Mouse (Mus musculus): ENCODE results near the gene Rfx7. TPM values are rescaled to one million over a fixed set of nuclear protein-coding genes. Genes with fewer than 3 reads are reported as not detected.
A peak's percentile ranks its signal among the peaks of the same experiment; 100 is the strongest.

Rfx7 gene
- 15.0 and 15.4 TPM in 2 replicates for polyA plus RNA-seq (2015; fragmentation: Nextera tagmentation; extraction: Ambion mirVana)

- Histone ChIP-seq H3K4me2 (peak within 1 kb of the TSS; percentile 69), H3K36me3 (no peaks in the 10 kb centered on the region), H3K9me3 (no peaks in the 10 kb centered on the region), H3K27me3 (no peaks in the 10 kb centered on the region), H3K4me3 (peak within 1 kb of the TSS; percentile 90), H3K9ac (peak within 1 kb of the TSS; percentile 92), H3K27ac (replicated peaks) (peak within 1 kb of the TSS; percentile 100), H3K4me1 (replicated peaks) (peaks cover 19% of the 10 kb centered on the region)
- ATAC-seq (ENCODE audit: low FRiP score, low read depth) = peak; percentile 89
- WGBS = 2% methylated on average over 28 of the region's 63 CpGs
These were observed at the start of gene Rfx7 for GRCm38 (mm10) chr9:72531996-72532380. Gene Rfx7 (plus strand): TSS chr9:72532240.

GRCm38 (mm10) chr9:72488523-72488922 is 43.5 kb upstream of the Rfx7 start:
- ATAC-seq (ENCODE audit: low FRiP score, low read depth) = no peak
- no peak overlapping the region for H3K4me3 ChIP-seq
- H3K4me1 ChIP-seq (replicated peaks) = peaks cover 9% of the 10 kb centered on the region
- H3K9me3 ChIP-seq = no peaks in the 10 kb centered on the region
- no peak overlapping the region for H3K4me2 ChIP-seq
- H3K36me3 ChIP-seq = no peaks in the 10 kb centered on the region
- H3K27ac ChIP-seq (replicated peaks) = no peak overlapping the region
- H3K9ac ChIP-seq = no peak overlapping the region
- no peaks in the 10 kb centered on the region for H3K27me3 ChIP-seq

GRCm38 (mm10) chr9:72489131-72489530 is 42.9 kb upstream of the Rfx7 start:
- H3K4me1 ChIP-seq (replicated peaks) = peaks cover 9% of the 10 kb centered on the region
- no peak overlapping the region for H3K4me3 ChIP-seq
- ATAC-seq (ENCODE audit: low FRiP score, low read depth) = no peak
- H3K27ac ChIP-seq (replicated peaks) = no peak overlapping the region
- H3K9me3 ChIP-seq = no peaks in the 10 kb centered on the region
- no peak overlapping the region for H3K9ac ChIP-seq
- no peaks in the 10 kb centered on the region for H3K27me3 ChIP-seq
- no peaks in the 10 kb centered on the region for H3K36me3 ChIP-seq
- no peak overlapping the region for H3K4me2 ChIP-seq
- 96% methylated on average over 5 of the region's 5 CpGs for WGBS

GRCm38 (mm10) chr9:72491559-72492193 is 40.4 kb upstream of the Rfx7 start:
- Histone ChIP-seq H3K9ac (peak overlapping the region; percentile 60), H3K27me3 (no peaks in the 10 kb centered on the region), H3K36me3 (no peaks in the 10 kb centered on the region), H3K4me1 (replicated peaks) (peaks cover 9% of the 10 kb centered on the region), H3K27ac (replicated peaks) (peak overlapping the region; percentile 88), H3K4me2 (peak overlapping the region; percentile 81), H3K9me3 (no peaks in the 10 kb centered on the region), H3K4me3 (peak overlapping the region; percentile 70)
- peak; percentile 96 for ATAC-seq (ENCODE audit: low FRiP score, low read depth)
- under 1% methylated on average over 32 of the region's 32 CpGs for WGBS

- Histone ChIP-seq H3K9ac (peak within 1 kb of the TSS; percentile 60), H3K27ac (replicated peaks) (peak within 1 kb of the TSS; percentile 88), H3K27me3 (no peaks in the 10 kb centered on the region), H3K9me3 (no peaks in the 10 kb centered on the region), H3K36me3 (no peaks in the 10 kb centered on the region), H3K4me2 (peak within 1 kb of the TSS; percentile 81), H3K4me1 (replicated peaks) (peaks cover 9% of the 10 kb centered on the region), H3K4me3 (peak within 1 kb of the TSS; percentile 70)
- ATAC-seq (ENCODE audit: low FRiP score, low read depth) = peak; percentile 19; the same call in 1 of the 2 replicates
- 5% methylated on average over 6 of the region's 6 CpGs for WGBS
These were observed 39.9 kb upstream of the Rfx7 start, which contains the start of gene Tex9 for GRCm38 (mm10) chr9:72492194-72492565. Gene Tex9 (minus strand): TSS chr9:72492212.

GRCm38 (mm10) chr9:72493465-72493864 is 38.6 kb upstream of the Rfx7 start:
- no peak for ATAC-seq (ENCODE audit: low FRiP score, low read depth)
- H3K27me3 ChIP-seq = no peaks in the 10 kb centered on the region
- H3K36me3 ChIP-seq = no peaks in the 10 kb centered on the region
- peaks cover 9% of the 10 kb centered on the region for H3K4me1 ChIP-seq (replicated peaks)
- no peaks in the 10 kb centered on the region for H3K9me3 ChIP-seq
- no peak overlapping the region for H3K9ac ChIP-seq
- 88% methylated on average over 2 of the region's 2 CpGs for WGBS
- H3K27ac ChIP-seq (replicated peaks) = no peak overlapping the region
- no peak overlapping the region for H3K4me2 ChIP-seq
- no peak overlapping the region for H3K4me3 ChIP-seq

- no peak overlapping the region for H3K4me3 ChIP-seq
These were observed 37.9 kb upstream of the Rfx7 start for GRCm38 (mm10) chr9:72493984-72494685.

GRCm38 (mm10) chr9:72496691-72497090 is 35.3 kb upstream of the Rfx7 start:
- H3K36me3 ChIP-seq = no peaks in the 10 kb centered on the region
- no peak for ATAC-seq (ENCODE audit: low FRiP score, low read depth)
- H3K9me3 ChIP-seq = no peaks in the 10 kb centered on the region
- no peak overlapping the region for H3K4me3 ChIP-seq
- H3K4me1 ChIP-seq (replicated peaks) = peaks cover 4% of the 10 kb centered on the region
- WGBS = 57% methylated on average over 2 of the region's 2 CpGs
- H3K9ac ChIP-seq = no peak overlapping the region
- H3K27ac ChIP-seq (replicated peaks) = no peak overlapping the region
- H3K4me2 ChIP-seq = no peak overlapping the region
- H3K27me3 ChIP-seq = no peaks in the 10 kb centered on the region

More at GRCm38 (mm10) chr9:72493984-72494685, 37.9 kb upstream of the Rfx7 start:
- Histone ChIP-seq H3K36me3 (no peaks in the 10 kb centered on the region), H3K9ac (no peak overlapping the region), H3K4me1 (replicated peaks) (peaks cover 9% of the 10 kb centered on the region), H3K4me2 (no peak overlapping the region), H3K27ac (replicated peaks) (no peak overlapping the region), H3K9me3 (no peaks in the 10 kb centered on the region), H3K27me3 (no peaks in the 10 kb centered on the region)
- no peak for ATAC-seq (ENCODE audit: low FRiP score, low read depth)
- WGBS = 83% methylated on average over 3 of the region's 3 CpGs

GRCm38 (mm10) chr9:72497171-72497570 is 34.9 kb upstream of the Rfx7 start:
- Histone ChIP-seq H3K4me1 (replicated peaks) (peaks cover 3% of the 10 kb centered on the region), H3K9ac (no peak overlapping the region), H3K27ac (replicated peaks) (no peak overlapping the region), H3K36me3 (no peaks in the 10 kb centered on the region), H3K9me3 (no peaks in the 10 kb centered on the region), H3K27me3 (no peaks in the 10 kb centered on the region), H3K4me2 (no peak overlapping the region), H3K4me3 (no peak overlapping the region)
- WGBS = 64% methylated on average over 3 of the region's 3 CpGs
- ATAC-seq (ENCODE audit: low FRiP score, low read depth) = no peak

- no peaks in the 10 kb centered on the region for H3K9me3 ChIP-seq
- 36% methylated on average over 11 of the region's 11 CpGs for WGBS
- H3K4me3 ChIP-seq = no peak overlapping the region
- ATAC-seq (ENCODE audit: low FRiP score, low read depth) = no peak
- H3K27ac ChIP-seq (replicated peaks) = no peak overlapping the region
- no peaks in the 10 kb centered on the region for H3K4me1 ChIP-seq (replicated peaks)
- no peaks in the 10 kb centered on the region for H3K27me3 ChIP-seq
- no peak overlapping the region for H3K4me2 ChIP-seq
- H3K36me3 ChIP-seq = no peaks in the 10 kb centered on the region
- no peak overlapping the region for H3K9ac ChIP-seq
These were observed 19.6 kb upstream of the Rfx7 start for GRCm38 (mm10) chr9:72512229-72512981.

GRCm38 (mm10) chr9:72515366-72515765 is 16.7 kb upstream of the Rfx7 start:
- Histone ChIP-seq H3K27ac (replicated peaks) (no peak overlapping the region), H3K4me3 (no peak overlapping the region), H3K4me2 (no peak overlapping the region), H3K9me3 (no peaks in the 10 kb centered on the region), H3K36me3 (no peaks in the 10 kb centered on the region), H3K4me1 (replicated peaks) (no peaks in the 10 kb centered on the region), H3K9ac (no peak overlapping the region), H3K27me3 (no peaks in the 10 kb centered on the region)
- ATAC-seq (ENCODE audit: low FRiP score, low read depth) = no peak

- Histone ChIP-seq H3K27me3 (no peaks in the 10 kb centered on the region), H3K4me1 (replicated peaks) (no peaks in the 10 kb centered on the region)
These were observed 12.8 kb upstream of the Rfx7 start for GRCm38 (mm10) chr9:72519246-72519645.

More at GRCm38 (mm10) chr9:72519246-72519645, 12.8 kb upstream of the Rfx7 start:
- no peak overlapping the region for H3K4me2 ChIP-seq
- no peak overlapping the region for H3K27ac ChIP-seq (replicated peaks)
- no peaks in the 10 kb centered on the region for H3K36me3 ChIP-seq
- H3K9ac ChIP-seq = no peak overlapping the region
- no peak overlapping the region for H3K4me3 ChIP-seq
- no peaks in the 10 kb centered on the region for H3K9me3 ChIP-seq
- ATAC-seq (ENCODE audit: low FRiP score, low read depth) = no peak

Data from hindbrain, embryonic 15.5 days (tissue).